Mouse (Mus musculus): Measurements from ENCODE around the gene Smim13.

DNA sequence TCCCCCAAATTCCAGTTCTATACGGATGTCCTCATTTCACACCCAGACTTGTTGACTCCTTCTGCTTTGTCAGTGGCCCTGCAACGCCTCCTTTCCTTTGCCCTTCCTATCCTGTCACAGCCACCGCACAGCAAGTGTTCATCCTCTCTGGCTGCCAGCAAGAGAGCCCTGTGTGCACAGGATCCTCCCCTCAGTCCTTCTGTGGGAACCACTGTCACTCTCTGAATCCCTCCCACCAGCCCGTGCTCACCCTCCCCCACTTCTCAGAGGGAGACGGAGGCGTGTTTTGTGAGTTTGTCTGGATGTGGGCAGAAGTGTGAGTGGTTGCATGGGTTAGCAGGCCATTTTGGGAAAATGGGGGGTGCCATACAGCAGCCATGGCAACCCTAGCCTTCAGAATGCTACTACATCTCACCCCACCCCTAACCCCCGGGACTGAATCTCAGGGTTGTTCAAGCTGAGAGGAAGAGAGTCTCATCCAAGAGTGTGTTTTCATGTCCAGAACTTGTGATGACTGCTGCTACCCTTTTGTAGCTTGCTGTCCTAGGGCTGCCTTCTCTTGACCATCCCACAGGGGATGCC, 18.3 kb downstream of the Smim13 start:
- TF ChIP-seq CTCF (IDR thresholded peaks at IDR 0.05; ENCODE audit: borderline replicate concordance, insufficient read depth, low read length) = no peak
- no peak for TF ChIP-seq POLR2A (IDR thresholded peaks at IDR 0.05; ENCODE audit: low read depth, low read length)
